Mouse (Mus musculus) heart, adult 2 months (tissue): Measurements from ENCODE around the gene 4921536K21Rik.

ENCODE experiments used
- CTCF ChIP-seq: fragments of 200-600 bp; IDR thresholded peaks from 2 replicates; pipeline ENCODE4 v1.8.1; 2022; ENCODE audit warnings: antibody characterized with exemption, mild to moderate bottlenecking, moderate library complexity
- POLR2A ChIP-seq: fragments of 200-500 bp; IDR thresholded peaks from 2 replicates; pipeline ENCODE4 v1.6.1; 2011; ENCODE audit warnings: mild to moderate bottlenecking, low read depth, low read length, control low read depth; ENCODE audit not compliant: insufficient read depth

DNA sequence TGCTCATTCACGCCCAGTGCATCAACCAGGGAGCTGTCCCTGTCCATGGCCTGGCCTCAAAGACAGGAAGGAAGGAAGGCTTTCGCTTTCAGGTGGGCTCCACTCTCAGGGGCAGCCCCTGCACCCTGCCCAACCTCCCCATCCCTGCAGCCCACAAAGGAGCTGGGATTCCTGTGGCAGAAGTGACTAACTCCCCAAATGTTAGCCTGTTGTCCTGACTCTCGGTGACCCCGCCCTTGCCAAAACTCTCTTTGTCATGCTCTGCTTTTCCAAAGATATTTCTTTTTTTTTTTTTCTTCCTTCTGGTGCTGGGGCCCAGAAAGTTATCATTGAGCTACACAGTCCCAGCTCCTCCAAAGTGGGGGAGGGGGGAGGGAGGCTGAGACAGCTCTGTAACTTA is 14.3 kb upstream of the 4921536K21Rik start:
- TF ChIP-seq CTCF (no peak), POLR2A (no peak)
